Mouse (Mus musculus) liver, adult 2 months (tissue): Measurements from ENCODE around the gene Ren1. TPM values are rescaled to one million over a fixed set of nuclear protein-coding genes. Genes with fewer than 3 reads are reported as not detected.
"Not testable (repeated sequence)": the region's sequence is repeated elsewhere in the genome, so short reads cannot be mapped to it uniquely, and the experiment has no call there.

Source experiments
- DNase-seq: peaks from one replicate; pipeline ENCODE4 v3.0.0-alpha.2; 2011; ENCODE audit warnings: low read depth, low spot score; ENCODE audit errors: extremely low read depth
- H3K27ac ChIP-seq: fragments of 200-500 bp; replicated peaks from 2 replicates; pipeline ENCODE4 v1.5.1; 2012; ENCODE audit warnings: low read depth, mild to moderate bottlenecking, control low read depth, inconsistent platforms, low read length; ENCODE audit not compliant: insufficient read depth
- H3K27me3 ChIP-seq: fragments of 200-500 bp; 2 replicates; pipeline ENCODE4 v1.6.1; 2012; ENCODE audit warnings: mild to moderate bottlenecking, moderate library complexity, low read length, inconsistent platforms; ENCODE audit not compliant: control insufficient read depth, insufficient read depth
- H3K36me3 ChIP-seq: fragments of 200-500 bp; 2 replicates; pipeline ENCODE4 v1.6.1; 2012; ENCODE audit warnings: low read length, inconsistent platforms; ENCODE audit not compliant: control insufficient read depth, insufficient read depth
- H3K4me1 ChIP-seq: fragments of 200-500 bp; 2 replicates; pipeline ENCODE4 v1.6.1; 2011; ENCODE audit warnings: low read length; ENCODE audit not compliant: control insufficient read depth, insufficient read depth
- H3K4me3 ChIP-seq: fragments of 200-500 bp; 2 replicates; pipeline ENCODE4 v1.5.1; 2011; ENCODE audit warnings: low read depth, mild to moderate bottlenecking, control low read depth, low read length, moderate library complexity; ENCODE audit not compliant: insufficient read depth
- H3K79me2 ChIP-seq: fragments of 200-500 bp; 2 replicates; pipeline ENCODE4 v1.6.1; 2012; ENCODE audit warnings: inconsistent platforms, mild to moderate bottlenecking, low read length, moderate library complexity; ENCODE audit not compliant: control insufficient read depth, insufficient read depth
- H3K9ac ChIP-seq: fragments of 200-500 bp; 2 replicates; pipeline ENCODE4 v1.6.1; 2012; ENCODE audit warnings: low read depth, mild to moderate bottlenecking, control low read depth, inconsistent platforms, low read length
- CTCF ChIP-seq: fragments of 200-500 bp; IDR thresholded peaks from 2 replicates; pipeline ENCODE4 v1.5.1; 2011; ENCODE audit warnings: low read depth, low read length, control low read depth
- POLR2A ChIP-seq: fragments of 200-500 bp; IDR thresholded peaks from 2 replicates; pipeline ENCODE4 v1.6.1; 2011; ENCODE audit warnings: low read length, control low read depth; ENCODE audit not compliant: insufficient read depth; ENCODE audit errors: extremely low read depth
- WGBS: fragments of 180-500 bp; shearing (Covaris S2); methylation state at CpG from one replicate; pipeline ENCODE4 v1.1.7; 2018; 5-methylcytosine and 5-hydroxymethylcytosine counted together
- polyA plus RNA-seq: library from polyadenylated mRNA; depleted of rRNA; stranded (reverse); fragments of >200 nt; gene quantifications from 2 replicates; pipeline ENCODE4 v1.2.3, GENCODE M21; 2012
- total RNA-seq: library from RNA; depleted of rRNA; stranded (reverse); fragments of >200 nt; gene quantifications from 2 replicates; pipeline ENCODE4 v1.2.3, GENCODE M21; 2014

The Ren1 gene
- total and polyA plus RNA-seq, 2 experiments, result 0.18 TPM; not detected in 1

GRCm38 (mm10) chr1:133331142-133331541 is 19.2 kb upstream of the Ren1 start:
- Histone ChIP-seq H3K27me3 (no peaks in the 10 kb centered on the region), H3K27ac (no peak overlapping the region), H3K4me3 (no peak overlapping the region), H3K9ac (no peak overlapping the region), H3K36me3 (no peaks in the 10 kb centered on the region), H3K79me2 (no peaks in the 10 kb centered on the region), H3K4me1 (peaks cover 14% of the 10 kb centered on the region)
- TF ChIP-seq POLR2A (no peak), CTCF (no peak)
- DNase-seq, result no peak
- WGBS, result 83% methylated on average over 3 of the region's 3 CpGs

DNA sequence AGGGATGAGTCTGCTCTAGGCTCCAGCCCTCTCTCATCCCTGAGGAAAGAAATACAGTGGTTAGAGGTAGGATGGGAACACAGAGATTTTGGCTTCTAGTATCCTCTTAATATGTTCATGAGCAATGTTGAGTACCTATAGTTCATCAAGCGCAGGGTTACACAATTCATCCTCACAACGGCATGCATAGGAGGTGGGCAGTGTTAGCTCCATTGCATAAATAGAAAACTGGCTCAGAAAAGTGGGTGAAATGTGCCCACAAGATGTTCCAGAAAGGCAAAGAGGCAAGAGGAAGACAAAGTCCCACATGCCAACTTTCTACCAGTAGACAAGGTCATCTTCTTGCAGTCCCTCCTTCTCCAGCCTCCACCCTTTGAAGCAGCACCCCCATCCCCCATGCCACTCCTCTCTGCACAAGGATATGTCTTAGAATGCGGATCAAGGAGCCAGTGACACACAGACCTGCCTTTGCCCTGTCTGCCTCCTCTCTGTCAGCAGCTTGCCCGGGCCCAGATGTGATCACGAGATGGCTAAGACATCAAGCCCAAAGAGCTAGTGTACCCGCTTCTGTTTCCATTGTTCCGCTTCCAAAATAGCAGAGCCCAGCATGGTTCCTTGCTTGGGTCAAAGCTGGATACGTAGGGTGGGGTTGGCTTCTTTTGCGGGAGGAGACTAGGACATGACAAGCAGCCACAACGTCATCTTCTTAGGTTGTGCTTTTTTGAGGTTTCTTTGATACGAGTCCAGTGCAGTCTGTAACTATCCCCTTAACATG is 17.5 kb upstream of the Ren1 start:
- Histone ChIP-seq H3K27ac (no peak overlapping the region), H3K36me3 (no peaks in the 10 kb centered on the region), H3K79me2 (no peaks in the 10 kb centered on the region), H3K9ac (no peak overlapping the region), H3K4me3 (no peak overlapping the region), H3K4me1 (peaks cover 13% of the 10 kb centered on the region), H3K27me3 (no peaks in the 10 kb centered on the region)
- no peak for DNase-seq
- WGBS, result 92% methylated on average over 11 of the region's 11 CpGs
- no peak for TF ChIP-seq POLR2A
- TF ChIP-seq CTCF, result no peak

DNA sequence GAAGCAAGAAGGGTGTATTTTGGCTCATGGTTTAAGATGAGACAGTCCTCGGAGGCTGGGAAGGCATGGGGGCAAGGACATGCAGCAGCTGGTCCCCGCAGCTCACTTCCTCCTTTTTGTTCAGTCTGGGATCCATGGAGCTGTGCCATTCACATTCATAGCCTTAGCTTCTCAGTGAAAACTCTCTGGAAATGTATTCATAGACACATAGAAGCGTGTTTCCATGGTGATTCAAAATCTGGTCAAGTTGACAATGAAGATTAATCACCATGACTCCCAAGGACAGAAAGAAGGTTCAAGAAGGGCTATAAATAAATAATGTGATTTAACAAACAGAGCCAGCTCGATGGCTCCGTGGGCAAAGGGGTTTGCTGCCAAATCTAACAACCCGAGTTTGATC is 16.4 kb upstream of the Ren1 start:
- no peak overlapping the region for H3K4me3 ChIP-seq
- H3K27ac ChIP-seq, result no peak overlapping the region
- no peak for DNase-seq
- peaks cover 5% of the 10 kb centered on the region for H3K4me1 ChIP-seq
- no peaks in the 10 kb centered on the region for H3K36me3 ChIP-seq
- no peak for TF ChIP-seq POLR2A
- no peak for TF ChIP-seq CTCF
- H3K9ac ChIP-seq, result no peak overlapping the region
- no peaks in the 10 kb centered on the region for H3K79me2 ChIP-seq
- 83% methylated on average over 6 of the region's 6 CpGs for WGBS
- H3K27me3 ChIP-seq, result no peaks in the 10 kb centered on the region

GRCm38 (mm10) chr1:133340403-133340802 is 9.9 kb upstream of the Ren1 start:
- not testable (repeated sequence) for H3K36me3 ChIP-seq, H3K27ac ChIP-seq, H3K4me3 ChIP-seq, H3K9ac ChIP-seq, H3K79me2 ChIP-seq, H3K27me3 ChIP-seq, DNase-seq, H3K4me1 ChIP-seq
- WGBS, result 81% methylated on average over 1 of the region's 1 CpGs

DNA sequence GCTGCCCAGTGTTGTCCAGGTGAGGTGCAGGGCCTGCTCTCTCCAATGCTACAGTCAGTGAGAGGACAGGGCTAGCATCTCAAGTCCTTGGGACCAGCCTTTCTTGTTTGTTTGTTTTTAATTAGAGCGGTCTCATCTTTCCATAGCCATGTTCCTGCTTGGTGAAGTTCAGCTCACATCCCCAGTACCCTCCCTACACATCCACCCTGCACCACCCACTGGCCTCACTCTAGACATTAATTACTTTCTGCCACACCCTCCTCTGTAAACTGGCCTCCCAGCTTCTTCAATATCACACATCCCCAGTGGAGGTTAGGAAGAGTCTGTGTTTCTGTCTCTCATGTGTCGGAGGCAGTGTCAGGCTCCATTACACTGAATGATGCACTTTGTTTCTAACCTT is 6.0 kb upstream of the Ren1 start:
- Histone ChIP-seq H3K4me3 (no peak overlapping the region), H3K27me3 (no peaks in the 10 kb centered on the region), H3K4me1 (peaks cover 7% of the 10 kb centered on the region), H3K9ac (no peak overlapping the region), H3K36me3 (no peaks in the 10 kb centered on the region), H3K79me2 (no peaks in the 10 kb centered on the region), H3K27ac (no peak overlapping the region)
- 96% methylated on average over 2 of the region's 2 CpGs for WGBS
- no peak for TF ChIP-seq CTCF
- no peak for TF ChIP-seq POLR2A
- no peak for DNase-seq

DNA sequence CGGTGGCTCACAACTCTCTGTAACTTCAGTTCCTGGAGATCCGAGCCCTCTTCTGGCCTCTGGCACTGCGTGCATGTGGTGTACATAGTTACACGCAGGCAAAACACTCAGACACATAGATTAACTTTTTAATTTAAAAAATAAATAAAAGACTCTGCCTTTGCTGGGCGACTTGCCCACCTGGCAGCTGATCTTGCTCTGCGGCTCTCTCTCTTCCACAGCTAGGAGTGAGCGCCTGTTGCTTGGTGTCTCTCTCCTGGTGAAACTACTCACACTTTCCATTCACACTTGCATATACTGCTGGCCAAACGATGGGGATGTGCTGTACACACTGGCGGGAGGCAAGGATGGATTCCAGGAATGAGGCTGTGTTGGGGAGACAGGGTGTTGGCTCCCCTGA is 3.8 kb upstream of the Ren1 start:
- Histone ChIP-seq H3K36me3 (no peaks in the 10 kb centered on the region), H3K4me1 (peaks cover 7% of the 10 kb centered on the region), H3K27ac (no peak overlapping the region), H3K27me3 (no peaks in the 10 kb centered on the region), H3K9ac (no peak overlapping the region), H3K79me2 (no peaks in the 10 kb centered on the region), H3K4me3 (no peak overlapping the region)
- WGBS, result 91% methylated on average over 9 of the region's 9 CpGs
- TF ChIP-seq CTCF (no peak), POLR2A (no peak)
- DNase-seq, result no peak
